Mouse (Mus musculus) MEL (cell line): ENCODE data around the gene Vmn1r15. TPM values are rescaled to one million over a fixed set of nuclear protein-coding genes. Genes with fewer than 3 reads are reported as not detected.

Experiments
- DNase-seq: peaks from one replicate; pipeline ENCODE4 v3.0.0; 2011; ENCODE audit warnings: low read depth, low spot score
- H3K27ac ChIP-seq: 2 replicates; pipeline ENCODE4 v1.5.1; 2012; ENCODE audit warnings: low read depth, mild to moderate bottlenecking, control low read depth, low read length, moderate library complexity; ENCODE audit not compliant: control insufficient read depth
- H3K27me3 ChIP-seq, 2 experiments: fragments of 150-350 bp in 1 of 2; sonication (generic) in 1 of 2; 2 replicates each; pipeline ENCODE4 v1.6.1; 2012; ENCODE audit warnings: low read length in 2 of 2, mild to moderate bottlenecking in 2 of 2, improper control_type of control experiment in 1 of 2, moderate library complexity in 1 of 2; ENCODE audit not compliant: insufficient read depth in 2 of 2, control insufficient read depth in 1 of 2
- H3K36me3 ChIP-seq, 2 experiments: 2 replicates each; pipeline ENCODE4 v1.6.1; 2012 to 2014; ENCODE audit warnings: low read length in 2 of 2, improper control_type of control experiment in 1 of 2, inconsistent platforms in 1 of 2, mild to moderate bottlenecking in 1 of 2; ENCODE audit not compliant: insufficient read depth in 2 of 2, control insufficient read depth in 1 of 2
- H3K4me1 ChIP-seq, 2 experiments: fragments of 150-350 bp in 1 of 2; sonication (generic) in 1 of 2; 2 replicates each; pipeline ENCODE4 v1.6.1; 2012; ENCODE audit warnings: low read length in 2 of 2, improper control_type of control experiment in 1 of 2, mild to moderate bottlenecking in 1 of 2; ENCODE audit not compliant: insufficient read depth in 2 of 2, control insufficient read depth in 1 of 2
- H3K4me3 ChIP-seq, 2 experiments: fragments of 150-350 bp in 1 of 2; sonication (generic) in 1 of 2; 2 replicates each; pipeline ENCODE4 v1.5.1; 2012; ENCODE audit warnings: low read depth in 2 of 2, low read length in 2 of 2, mild to moderate bottlenecking in 2 of 2, moderate library complexity in 2 of 2, control low read depth in 1 of 2, improper control_type of control experiment in 1 of 2; ENCODE audit not compliant: control insufficient read depth in 1 of 2, insufficient read depth in 1 of 2
- H3K79me2 ChIP-seq: 2 replicates; pipeline ENCODE4 v1.6.1; 2012; ENCODE audit warnings: mild to moderate bottlenecking, low read length, moderate library complexity; ENCODE audit not compliant: control insufficient read depth, poor library complexity, insufficient read depth
- H3K9ac ChIP-seq: 2 replicates; pipeline ENCODE4 v1.6.1; 2012; ENCODE audit warnings: low read depth, mild to moderate bottlenecking, control low read depth, low read length, moderate library complexity; ENCODE audit not compliant: control insufficient read depth, poor library complexity, severe bottlenecking
- H3K9me3 ChIP-seq: fragments of 150-350 bp; sonication (generic); replicated peaks from 2 replicates; pipeline ENCODE4 v1.6.1; 2012; ENCODE audit warnings: mild to moderate bottlenecking, low read length, improper control_type of control experiment, moderate library complexity; ENCODE audit not compliant: insufficient read depth
- BHLHE40 ChIP-seq: IDR thresholded peaks from 2 replicates; pipeline ENCODE4 v1.6.1; 2012; ENCODE audit warnings: low read depth, mild to moderate bottlenecking, inconsistent platforms, low read length, improper control_type of control experiment, borderline replicate concordance
- CHD1 ChIP-seq: IDR thresholded peaks from 2 replicates; pipeline ENCODE4 v1.6.1; 2012; ENCODE audit warnings: low read depth, mild to moderate bottlenecking, inconsistent platforms, low read length, improper control_type of control experiment
- CHD2 ChIP-seq: IDR thresholded peaks from 2 replicates; pipeline ENCODE4 v1.6.1; 2011; ENCODE audit warnings: low read length, improper control_type of control experiment
- CTCF ChIP-seq, 3 experiments: IDR thresholded peaks in 2 of 3; conservative IDR thresholded peaks in 1 of 3; 2 replicates each; pipeline ENCODE4 v1.5.1; 2011 to 2012; ENCODE audit warnings: low read length in 3 of 3, low read depth in 2 of 3, mild to moderate bottlenecking in 2 of 3, improper control_type of control experiment in 1 of 3, inconsistent platforms in 1 of 3, mixed read lengths in 1 of 3, moderate library complexity in 1 of 3; ENCODE audit not compliant: control insufficient read depth in 1 of 3, insufficient read depth in 1 of 3, poor library complexity in 1 of 3, severe bottlenecking in 1 of 3
- E2F4 ChIP-seq: IDR thresholded peaks from 2 replicates; pipeline ENCODE4 v1.6.1; 2011; ENCODE audit warnings: low read depth, low read length, improper control_type of control experiment, borderline replicate concordance
- ELF1 ChIP-seq: IDR thresholded peaks from 2 replicates; pipeline ENCODE4 v1.6.1; 2014; ENCODE audit warnings: low read depth, mild to moderate bottlenecking, inconsistent platforms, low read length, improper control_type of control experiment, moderate library complexity
- EP300 ChIP-seq, 2 experiments: IDR thresholded peaks; 2 replicates each; pipeline ENCODE4 v1.6.1; 2011; ENCODE audit warnings: improper control_type of control experiment in 2 of 2, low read length in 2 of 2, low read depth in 1 of 2, mild to moderate bottlenecking in 1 of 2
- ETS1 ChIP-seq: IDR thresholded peaks from 2 replicates; pipeline ENCODE4 v1.6.1; 2012; ENCODE audit warnings: low read depth, mild to moderate bottlenecking, inconsistent platforms, low read length, improper control_type of control experiment, moderate library complexity
- HCFC1 ChIP-seq: IDR thresholded peaks from 2 replicates; pipeline ENCODE4 v1.6.1; 2012; ENCODE audit warnings: low read depth, mild to moderate bottlenecking, inconsistent platforms, low read length, improper control_type of control experiment, moderate library complexity
- JUND ChIP-seq: IDR thresholded peaks from 2 replicates; pipeline ENCODE4 v1.6.1; 2011; ENCODE audit warnings: low read depth, mild to moderate bottlenecking, improper control_type of control experiment, low read length
- KAT2A ChIP-seq: conservative IDR thresholded peaks from 2 replicates; pipeline ENCODE4 v1.6.1; 2012; ENCODE audit warnings: low read depth, low read length, improper control_type of control experiment, inconsistent platforms
- MAX ChIP-seq: IDR thresholded peaks from 2 replicates; pipeline ENCODE4 v1.6.1; 2011; ENCODE audit warnings: low read length, improper control_type of control experiment
- MEF2A ChIP-seq: IDR thresholded peaks from 2 replicates; pipeline ENCODE4 v1.6.1; 2014; ENCODE audit warnings: low read depth, mild to moderate bottlenecking, inconsistent platforms, low read length, improper control_type of control experiment; ENCODE audit not compliant: poor library complexity, insufficient replicate concordance, severe bottlenecking; ENCODE audit errors: extremely low read depth
- MYC ChIP-seq: IDR thresholded peaks from 2 replicates; pipeline ENCODE4 v1.6.1; 2011; ENCODE audit warnings: low read depth, mild to moderate bottlenecking, low read length, improper control_type of control experiment, moderate library complexity
- NRF1 ChIP-seq: IDR thresholded peaks from 2 replicates; pipeline ENCODE4 v1.6.1; 2014; ENCODE audit warnings: low read depth, mild to moderate bottlenecking, inconsistent platforms, low read length, improper control_type of control experiment, moderate library complexity; ENCODE audit not compliant: poor library complexity, insufficient read depth, severe bottlenecking
- POLR2A ChIP-seq, 2 experiments: IDR thresholded peaks; 2 replicates each; pipeline ENCODE4 v1.6.1; 2011 to 2012; ENCODE audit warnings: low read length in 2 of 2, mild to moderate bottlenecking in 2 of 2, control low read depth in 1 of 2, improper control_type of control experiment in 1 of 2, low read depth in 1 of 2, moderate library complexity in 1 of 2; ENCODE audit not compliant: control insufficient read depth in 1 of 2, insufficient read depth in 1 of 2, poor library complexity in 1 of 2
- POLR2AphosphoS2 ChIP-seq: IDR thresholded peaks from 2 replicates; pipeline ENCODE4 v1.6.1; 2011; ENCODE audit warnings: low read length, improper control_type of control experiment
- SIN3A ChIP-seq: IDR thresholded peaks from 2 replicates; pipeline ENCODE4 v1.6.1; 2012; ENCODE audit warnings: low read length, improper control_type of control experiment, inconsistent platforms
- TBP ChIP-seq: IDR thresholded peaks from 2 replicates; pipeline ENCODE4 v1.8.0; 2011; ENCODE audit warnings: low read depth, low read length, improper control_type of control experiment
- UBTF ChIP-seq: IDR thresholded peaks from 2 replicates; pipeline ENCODE4 v1.6.1; 2012; ENCODE audit warnings: low read depth, mild to moderate bottlenecking, inconsistent platforms, low read length, improper control_type of control experiment, moderate library complexity, borderline replicate concordance; ENCODE audit not compliant: insufficient read depth
- USF1 ChIP-seq: IDR thresholded peaks from 2 replicates; pipeline ENCODE4 v1.6.1; 2014; ENCODE audit warnings: low read depth, mild to moderate bottlenecking, inconsistent platforms, low read length, improper control_type of control experiment, moderate library complexity
- ZKSCAN1 ChIP-seq: IDR thresholded peaks from 2 replicates; pipeline ENCODE4 v1.6.1; 2012; ENCODE audit warnings: low read depth, mild to moderate bottlenecking, inconsistent platforms, low read length, improper control_type of control experiment, moderate library complexity
- ZMIZ1 ChIP-seq: IDR thresholded peaks from 2 replicates; pipeline ENCODE4 v1.6.1; 2012; ENCODE audit warnings: low read depth, mild to moderate bottlenecking, inconsistent platforms, low read length, improper control_type of control experiment, moderate library complexity
- ZNF384 ChIP-seq: IDR thresholded peaks from 2 replicates; pipeline ENCODE4 v1.6.1; 2012; ENCODE audit warnings: low read depth, mild to moderate bottlenecking, inconsistent platforms, low read length, improper control_type of control experiment
- polyA plus RNA-seq, 2 experiments: library from polyadenylated mRNA; stranded (reverse) in 1 of 2; unstranded in 1 of 2; fragments of >175 nt in 1 of 2; fragments of >200 nt in 1 of 2; gene quantifications; 2 replicates each; pipeline versions ENCODE4 v1.2.1 to v1.2.4; 2012; ENCODE audit warnings: low replicate concordance in 2 of 2, low read depth in 1 of 2; ENCODE audit not compliant: insufficient read length in 2 of 2, insufficient read depth in 1 of 2, missing spikeins in 1 of 2
- total RNA-seq: library from RNA; depleted of rRNA; stranded (reverse); fragments of 300-350 nt; gene quantifications from 2 replicates; pipeline ENCODE4 v1.2.3, GENCODE M21; 2012

The Vmn1r15 gene
- total and polyA plus RNA-seq, 3 experiments = 0.77 TPM; not detected in 2

GRCm38 (mm10) chr6:57271881-57272280 lies 14.1 kb downstream of the Vmn1r15 start:
- H3K79me2 ChIP-seq = no peaks in the 10 kb centered on the region
- H3K27ac ChIP-seq = no peak overlapping the region
- H3K4me1 ChIP-seq = no peaks in the 10 kb centered on the region
- H3K9me3 ChIP-seq = no peaks in the 10 kb centered on the region
- H3K36me3 ChIP-seq = no peaks in the 10 kb centered on the region
- H3K9ac ChIP-seq = no peak overlapping the region
- no peaks in the 10 kb centered on the region for H3K27me3 ChIP-seq
- no peak for TF ChIP-seq HCFC1
- no peak for TF ChIP-seq ZKSCAN1
- TF ChIP-seq BHLHE40 = no peak
- TF ChIP-seq ZNF384 = no peak
- no peak for TF ChIP-seq SIN3A
- no peak for TF ChIP-seq CTCF (IDR thresholded peaks at IDR 0.05 in 2 of 3, conservative IDR thresholded peaks at IDR 0.05 in 1 of 3; ENCODE audit: control insufficient read depth in 1 of 3, insufficient read depth in 1 of 3, low read depth in 2 of 3, low read length in 3 of 3, poor library complexity in 1 of 3, severe bottlenecking in 1 of 3)
- TF ChIP-seq TBP = no peak
- TF ChIP-seq MYC = no peak
- TF ChIP-seq CHD2 = no peak
- no peak for TF ChIP-seq POLR2AphosphoS2
- no peak for TF ChIP-seq UBTF
- no peak for TF ChIP-seq POLR2A (IDR thresholded peaks at IDR 0.05; ENCODE audit: control insufficient read depth in 1 of 2, insufficient read depth in 1 of 2, low read depth in 1 of 2, low read length in 2 of 2, poor library complexity in 1 of 2)
- TF ChIP-seq USF1 = no peak
- no peak for TF ChIP-seq E2F4
- TF ChIP-seq EP300 (IDR thresholded peaks at IDR 0.05; ENCODE audit: low read depth in 1 of 2, low read length in 2 of 2) = no peak
- no peak for TF ChIP-seq JUND
- no peak for TF ChIP-seq MEF2A
- no peak for TF ChIP-seq CHD1
- DNase-seq = no peak
- H3K4me3 ChIP-seq = no peak overlapping the region

- Histone ChIP-seq H3K27ac (no peak overlapping the region), H3K9me3 (no peaks in the 10 kb centered on the region), H3K79me2 (no peaks in the 10 kb centered on the region), H3K36me3 (no peaks in the 10 kb centered on the region), H3K9ac (no peak overlapping the region), H3K4me1 (no peaks in the 10 kb centered on the region), H3K4me3 (no peak overlapping the region), H3K27me3 (no peaks in the 10 kb centered on the region)
- no peak for DNase-seq
- TF ChIP-seq ZKSCAN1 (no peak), POLR2AphosphoS2 (no peak), EP300 (IDR thresholded peaks at IDR 0.05; ENCODE audit: low read depth in 1 of 2, low read length in 2 of 2) (no peak), E2F4 (no peak), KAT2A (no peak), NRF1 (no peak), ZMIZ1 (no peak), USF1 (no peak), ETS1 (no peak), MAX (no peak), ELF1 (no peak)
Measured at GRCm38 (mm10) chr6:57272517-57272916, 14.8 kb downstream of the Vmn1r15 start.
